Mouse (Mus musculus): ENCODE measurements at regions not wholly inside any gene's neighbourhood (a gene's known extent, or its start where the extent isn't known, plus 50 kb on each side); places are given as distances from the start of the nearest gene placed in this dataset.

DNA sequence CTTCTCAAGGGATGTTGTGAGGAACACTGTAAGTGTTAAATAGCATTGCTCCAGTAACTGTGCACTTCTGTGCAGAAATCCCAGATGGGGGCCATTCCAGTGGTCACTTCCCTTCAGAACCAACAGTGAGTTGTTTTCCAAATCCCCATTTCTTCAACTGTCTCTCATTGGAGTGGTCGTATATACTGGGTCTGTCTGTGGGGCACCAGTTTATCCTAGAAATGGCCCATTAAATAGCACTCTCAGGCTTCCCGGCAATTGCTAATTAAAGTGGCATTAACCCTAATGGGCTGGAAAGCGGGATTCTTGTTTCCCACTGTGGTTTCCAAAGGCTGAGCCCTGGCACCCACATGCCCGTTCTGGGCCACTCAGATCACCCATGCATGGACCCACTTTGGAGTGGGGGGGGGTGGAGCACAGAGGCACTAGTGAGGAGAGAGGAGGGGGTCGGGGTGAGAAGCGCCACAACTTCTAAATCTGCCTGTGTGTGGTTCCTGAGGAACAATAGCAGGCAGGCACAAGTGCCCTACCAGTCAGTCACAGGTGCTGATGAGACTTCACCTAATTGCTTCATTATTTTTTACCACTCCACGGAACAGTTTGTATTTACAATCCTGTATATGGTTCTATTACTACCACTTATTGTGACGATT, 78.1 kb downstream of the Fam204a start:
- DNase-seq (ENCODE audit: extremely low spot score in 1 of 2, low spot score in 1 of 2), result no peak

DNA sequence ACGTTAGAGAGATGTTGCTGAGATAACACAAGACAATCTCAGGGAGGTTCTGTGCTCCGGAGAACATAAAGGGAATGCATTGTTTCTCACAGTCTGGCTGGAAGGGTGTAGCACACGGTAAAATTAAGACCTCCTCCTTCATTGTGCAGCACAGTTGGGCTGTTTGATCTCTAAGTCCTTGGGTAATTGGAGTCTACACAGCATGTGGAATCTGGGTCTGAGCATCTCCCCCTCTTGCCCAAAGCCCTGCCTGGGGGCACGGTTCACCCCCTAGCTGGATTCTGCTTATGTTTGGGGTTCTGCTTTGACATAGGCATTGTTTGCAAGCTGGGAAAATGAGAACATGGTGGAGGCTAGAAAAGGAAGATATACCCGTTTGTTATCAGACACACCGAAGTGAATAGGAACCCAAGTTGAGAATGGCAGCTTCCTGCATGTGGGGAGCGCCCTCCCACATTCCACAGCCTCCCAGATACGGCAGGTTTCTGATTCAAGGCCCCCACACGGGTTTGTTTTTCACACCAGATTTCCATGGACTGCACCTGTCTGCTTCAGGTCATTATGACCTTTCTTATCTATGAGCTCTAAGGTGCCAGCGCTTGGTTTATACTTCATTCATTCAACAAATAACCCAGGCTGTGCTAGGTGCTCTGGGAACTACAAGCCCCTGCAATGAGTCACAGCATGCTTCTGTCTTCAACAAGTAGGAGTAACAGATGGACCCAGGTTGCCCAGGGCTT, 79.9 kb downstream of the Fam204a start:
- no peak for DNase-seq (ENCODE audit: extremely low spot score in 1 of 2, low spot score in 1 of 2)

DNA sequence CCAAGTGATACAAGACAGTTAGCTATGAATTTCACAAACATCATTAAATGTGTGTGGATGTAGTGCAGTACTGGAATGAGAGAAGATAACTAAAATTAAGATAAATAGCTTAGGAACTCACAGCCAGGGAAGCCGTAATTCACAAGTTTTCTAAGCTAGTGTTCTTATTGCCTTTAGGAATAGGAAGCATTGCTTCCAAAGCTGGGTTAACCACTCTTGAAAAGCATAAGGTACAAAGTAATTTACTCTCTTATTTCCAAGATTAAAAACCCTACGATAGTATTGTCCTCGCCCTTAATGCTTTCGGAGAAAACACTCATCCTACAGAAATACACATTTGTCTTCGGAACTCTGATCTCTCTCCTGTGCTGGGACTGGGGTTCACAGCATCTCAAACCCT, 81.3 kb downstream of the Fam204a start:
- no peak for DNase-seq (ENCODE audit: extremely low spot score in 1 of 2, low spot score in 1 of 2)

DNA sequence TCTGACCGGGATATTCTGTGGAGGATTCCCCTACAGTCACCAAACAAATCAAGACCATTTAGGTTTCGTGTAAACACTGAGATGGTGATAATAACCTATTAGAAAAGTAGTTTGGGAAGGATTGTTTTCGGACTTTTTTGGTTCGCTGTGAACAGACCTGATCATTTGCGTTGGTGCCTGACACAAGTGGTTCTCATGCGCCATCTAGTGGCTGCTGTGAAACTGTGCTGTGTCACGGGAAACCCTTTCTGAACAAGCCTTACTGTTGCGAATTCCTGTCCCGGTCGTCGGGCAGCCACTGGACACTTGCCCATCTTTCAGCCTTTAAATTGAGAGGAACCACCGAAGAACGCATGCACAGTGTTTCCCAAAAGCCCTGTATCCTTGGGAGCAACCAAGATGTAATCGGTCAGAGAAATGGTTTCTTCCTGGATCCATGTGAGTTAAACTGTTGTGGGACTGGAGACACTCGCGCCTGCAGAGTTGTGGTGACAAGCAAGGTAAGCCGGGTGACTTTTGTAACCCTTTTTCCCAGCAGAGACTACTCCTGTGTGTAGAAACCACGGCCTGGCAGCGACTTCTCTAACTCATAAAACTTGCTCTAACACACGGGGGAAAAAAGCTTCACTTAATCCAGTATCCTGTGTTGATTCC, 82.0 kb downstream of the Fam204a start:
- DNase-seq (ENCODE audit: extremely low spot score in 1 of 2, low spot score in 1 of 2), result peak; percentile 64 to 88

DNA sequence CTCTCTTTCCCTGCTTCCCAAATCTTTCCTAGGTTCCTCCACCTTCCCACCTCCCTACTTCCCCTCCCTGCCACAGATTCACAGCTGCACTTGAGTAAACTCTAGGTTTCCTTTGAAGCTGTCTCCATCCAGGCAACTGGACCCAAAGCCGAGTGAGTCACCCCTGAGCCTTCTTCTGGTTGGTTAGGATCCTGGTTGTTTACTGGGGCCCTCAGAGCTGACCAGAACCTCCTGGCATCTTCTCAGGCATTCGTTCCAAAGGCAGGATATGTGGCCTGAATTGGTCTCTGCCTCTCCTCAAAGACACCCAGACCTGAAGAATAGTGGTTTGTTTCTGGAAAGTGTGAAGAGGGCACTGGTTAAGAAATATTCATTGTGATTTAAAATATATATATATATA, 87.6 kb downstream of the Fam204a start:
- no peak for DNase-seq (ENCODE audit: extremely low spot score in 1 of 2, low spot score in 1 of 2)

DNA sequence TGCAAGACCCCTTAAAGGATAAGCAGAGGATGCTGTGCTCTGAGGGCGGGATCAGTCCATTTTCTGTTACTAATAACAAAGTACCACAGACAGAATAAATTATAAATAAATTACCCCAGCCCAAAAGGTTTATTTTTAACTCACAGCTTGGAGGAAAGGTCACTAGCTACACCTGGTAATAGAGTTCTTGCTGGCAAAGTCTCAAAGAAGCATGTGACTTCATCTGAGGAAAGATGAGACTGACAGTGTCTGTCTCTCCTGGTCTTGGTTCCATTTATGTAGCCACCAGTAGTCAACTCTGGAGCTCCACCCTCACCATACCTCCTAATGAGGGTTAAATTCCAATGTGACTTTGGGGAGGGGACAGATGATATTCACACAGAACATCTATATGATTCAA, 90.0 kb downstream of the Fam204a start:
- no peak for DNase-seq (ENCODE audit: extremely low spot score in 1 of 2, low spot score in 1 of 2)

DNA sequence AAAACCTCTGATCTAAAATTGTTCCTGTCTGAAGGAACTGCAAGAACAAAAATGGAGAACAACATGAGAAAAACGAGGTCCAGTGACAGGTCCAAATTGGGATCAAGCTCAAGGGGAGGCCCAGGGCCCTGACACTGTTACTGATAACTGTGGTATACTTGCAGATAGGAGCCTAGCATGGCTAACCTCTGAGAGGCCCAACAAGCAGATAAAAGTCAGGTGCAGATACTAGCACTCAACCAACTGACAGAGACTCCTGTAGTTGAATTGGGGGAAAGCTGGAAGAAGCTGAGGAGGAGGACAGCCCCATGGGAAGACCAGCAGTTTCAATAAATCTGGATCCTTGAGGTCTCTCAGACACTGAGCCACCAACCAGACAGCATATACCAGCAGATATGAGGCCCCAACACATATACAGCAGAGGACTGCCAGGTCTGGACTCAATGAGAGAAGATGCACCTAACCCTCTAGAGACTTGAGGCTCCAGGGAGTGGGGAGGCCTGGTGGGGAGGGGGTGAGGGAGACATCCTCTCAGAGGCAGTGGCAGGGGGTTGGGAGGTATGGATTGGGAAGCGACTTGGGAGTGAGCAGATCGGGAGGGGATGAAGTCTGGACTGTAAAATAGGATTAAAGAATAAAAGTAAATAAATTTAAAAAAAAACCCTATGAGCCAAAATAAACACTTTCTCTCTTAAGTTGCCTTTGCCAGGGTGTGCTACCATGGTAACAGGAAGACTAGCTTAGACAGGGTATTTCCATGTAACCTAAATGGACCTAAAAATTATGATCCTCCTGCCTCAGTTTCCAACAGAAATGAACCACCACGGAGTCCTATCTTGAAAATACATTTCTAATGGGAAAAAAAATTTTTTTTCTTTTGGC, 91.8 kb downstream of the Fam204a start:
- DNase-seq (ENCODE audit: extremely low spot score in 1 of 2, low spot score in 1 of 2), result no peak

DNA sequence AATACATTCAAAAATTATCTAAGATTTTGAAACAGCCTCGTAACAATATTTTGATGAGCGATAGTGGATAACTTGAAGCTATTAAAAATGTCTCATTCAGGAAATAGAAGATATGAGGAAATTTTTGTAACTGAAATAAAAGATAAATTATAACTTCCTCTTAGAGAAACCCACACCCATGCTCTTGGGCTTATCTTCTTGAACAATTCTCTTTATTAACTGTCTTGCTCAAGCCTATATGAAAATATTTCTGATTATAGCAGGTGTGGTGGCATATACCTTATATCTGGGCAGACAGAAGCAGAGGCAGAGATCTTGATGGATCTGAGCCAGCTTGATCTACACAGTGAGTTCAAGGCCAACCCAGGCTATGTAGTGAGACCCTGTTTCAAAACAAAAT, 96.9 kb downstream of the Fam204a start:
- DNase-seq (ENCODE audit: extremely low spot score in 1 of 2, low spot score in 1 of 2), result no peak

DNA sequence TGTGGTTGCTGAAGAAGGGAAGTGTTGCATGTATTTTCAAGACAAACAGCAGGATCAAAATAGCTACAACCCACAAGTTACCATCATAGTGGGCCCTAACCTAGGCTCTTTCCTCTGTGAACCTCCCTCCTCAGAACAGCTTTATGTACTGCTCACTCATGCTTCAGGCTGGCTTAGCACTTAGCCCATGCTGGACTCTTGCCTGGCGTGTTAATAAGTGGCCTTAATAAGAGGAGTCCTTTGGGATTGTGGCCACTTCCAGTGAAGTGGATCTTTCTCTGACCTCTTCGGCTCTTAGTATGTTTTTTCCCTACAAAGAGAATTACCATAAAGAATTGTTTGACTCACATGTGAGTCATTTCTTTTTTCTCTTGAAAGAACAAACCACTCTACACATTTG, 101.9 kb downstream of the Fam204a start:
- DNase-seq (ENCODE audit: extremely low spot score in 1 of 2, low spot score in 1 of 2), result no peak

DNA sequence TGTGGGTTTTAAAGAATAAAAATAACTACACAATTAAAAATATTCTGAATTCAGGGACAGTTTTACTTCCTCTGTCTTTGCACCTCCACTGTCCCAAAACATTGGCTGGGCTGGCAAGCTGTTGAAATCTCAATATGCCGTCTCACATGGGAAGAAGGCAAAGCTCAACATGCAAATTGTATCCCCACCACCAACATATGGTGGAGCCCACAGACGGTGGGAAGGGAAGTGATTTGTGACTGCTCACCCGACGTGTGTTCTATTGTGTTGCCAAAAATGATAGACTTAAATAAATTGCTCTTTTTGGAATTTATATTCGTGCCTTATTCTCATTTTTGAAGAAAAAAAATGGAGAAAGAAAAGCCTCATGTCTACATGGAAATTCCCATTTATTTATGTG, 105.6 kb downstream of the Fam204a start:
- DNase-seq (ENCODE audit: extremely low spot score in 1 of 2, low spot score in 1 of 2), result no peak

DNA sequence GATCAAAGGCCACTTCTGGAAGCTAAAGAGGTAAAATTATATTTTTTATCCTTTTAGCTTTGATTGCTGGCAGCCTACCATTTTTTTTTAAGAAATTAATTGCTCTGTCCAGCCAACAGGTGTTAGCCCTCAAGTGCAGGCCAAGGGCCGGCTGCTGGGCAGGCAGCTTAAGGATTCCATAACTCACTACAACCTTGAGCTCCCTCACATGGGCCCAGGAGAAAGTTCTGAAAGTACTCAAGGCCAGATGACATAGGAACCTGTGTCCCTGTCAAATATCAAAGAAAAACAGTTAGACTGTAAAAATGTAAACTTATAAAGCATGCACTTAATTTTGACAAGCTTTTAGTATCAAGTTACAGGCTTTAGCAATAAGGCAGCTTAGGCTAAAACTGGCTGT, 107.5 kb downstream of the Fam204a start:
- no peak for DNase-seq (ENCODE audit: extremely low spot score in 1 of 2, low spot score in 1 of 2)

DNA sequence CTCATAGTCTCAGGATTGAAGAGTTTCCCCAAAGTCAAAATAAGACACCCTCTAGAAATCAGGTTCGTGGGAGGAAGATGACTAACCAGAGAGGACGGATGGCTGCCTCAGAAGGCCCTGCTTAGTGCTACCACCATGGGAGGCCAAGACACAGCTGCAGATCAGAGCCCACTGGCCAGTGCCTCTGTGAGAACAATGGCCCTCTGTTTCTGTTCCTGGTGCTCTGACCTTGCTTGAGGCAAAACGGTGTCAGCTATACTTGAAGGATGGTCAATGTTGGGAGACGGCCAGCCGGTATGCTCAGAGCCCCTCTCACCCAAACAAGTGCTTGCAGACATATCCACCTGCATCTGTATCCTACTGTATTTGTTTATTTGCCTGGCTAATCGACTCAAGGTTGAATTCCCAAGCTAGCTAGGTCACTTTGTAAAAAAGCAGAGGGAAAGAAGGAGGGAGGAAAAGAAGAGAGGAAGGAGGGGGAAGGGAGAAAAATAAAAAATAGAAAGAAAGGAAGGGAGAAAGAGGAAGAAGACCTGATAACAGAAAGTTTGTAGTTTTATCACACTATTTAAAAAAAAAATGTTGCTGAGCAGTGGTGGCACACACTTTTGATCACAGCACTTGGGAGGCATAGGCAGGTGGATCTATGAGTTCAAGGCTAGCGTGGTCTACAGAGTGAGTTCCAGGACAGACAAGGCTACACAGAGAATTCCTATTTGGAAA, 112.7 kb downstream of the Fam204a start:
- DNase-seq (ENCODE audit: extremely low spot score in 1 of 2, low spot score in 1 of 2), result no peak

DNA sequence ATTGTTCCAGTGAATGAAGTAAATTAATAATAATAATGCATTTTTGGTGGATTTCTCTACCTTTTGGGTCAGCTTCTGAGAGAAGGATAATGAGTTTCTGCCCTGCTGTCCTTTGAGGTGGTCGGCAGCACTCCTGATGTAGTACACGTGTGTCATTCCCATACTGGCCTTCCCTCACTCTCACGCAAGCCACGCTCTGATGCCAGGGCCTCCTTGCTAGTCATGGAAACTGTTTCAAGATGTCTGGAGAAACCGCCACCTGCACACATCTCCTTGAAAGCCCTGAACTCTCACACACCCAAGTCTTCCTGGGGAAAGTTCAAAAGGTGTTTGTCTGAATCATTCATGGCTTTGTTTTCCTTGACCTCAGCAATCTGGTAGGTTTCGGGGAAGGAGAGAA, 116.2 kb downstream of the Fam204a start:
- DNase-seq (ENCODE audit: extremely low spot score in 1 of 2, low spot score in 1 of 2), result no peak

DNA sequence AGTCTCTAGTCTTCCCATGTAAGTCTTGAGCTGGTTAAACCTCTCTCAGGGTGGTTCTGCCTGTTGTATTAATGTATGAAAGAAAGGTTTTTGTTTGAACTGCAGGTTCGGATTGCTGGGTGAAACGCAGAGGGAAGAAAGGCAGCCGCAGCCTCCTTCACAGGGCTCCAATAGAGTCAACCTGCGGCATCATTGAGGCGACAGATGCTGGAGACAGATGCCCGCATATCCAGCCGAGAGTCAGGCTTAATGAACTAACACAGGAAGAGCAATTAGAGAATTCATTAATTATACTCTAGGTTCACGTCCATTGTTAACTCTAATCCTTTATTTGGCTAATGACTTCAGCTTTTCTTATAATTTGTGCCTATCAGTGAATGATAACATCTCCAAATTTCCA, 117.0 kb downstream of the Fam204a start:
- DNase-seq (ENCODE audit: extremely low spot score in 1 of 2, low spot score in 1 of 2), result no peak

DNA sequence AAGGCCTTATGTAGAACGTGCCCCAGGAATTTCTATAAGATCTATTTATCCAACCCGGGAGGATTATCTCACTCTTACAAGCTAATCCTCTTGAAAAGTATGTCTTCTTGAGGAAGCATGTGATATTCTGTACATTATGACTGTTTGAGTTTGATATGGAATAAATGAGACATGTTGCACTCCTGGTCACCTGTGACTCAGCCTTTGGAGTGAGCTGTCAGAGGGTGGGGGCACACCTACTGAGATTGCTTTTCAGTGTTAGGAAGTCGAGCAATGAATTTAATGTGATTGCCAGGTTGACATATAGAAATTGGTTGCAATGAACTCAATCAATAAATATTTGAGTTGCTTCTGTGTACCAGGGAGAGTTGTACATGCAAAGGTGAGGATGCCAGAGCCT, 128.6 kb downstream of the Fam204a start:
- DNase-seq (ENCODE audit: extremely low spot score in 1 of 2, low spot score in 1 of 2), result no peak

DNA sequence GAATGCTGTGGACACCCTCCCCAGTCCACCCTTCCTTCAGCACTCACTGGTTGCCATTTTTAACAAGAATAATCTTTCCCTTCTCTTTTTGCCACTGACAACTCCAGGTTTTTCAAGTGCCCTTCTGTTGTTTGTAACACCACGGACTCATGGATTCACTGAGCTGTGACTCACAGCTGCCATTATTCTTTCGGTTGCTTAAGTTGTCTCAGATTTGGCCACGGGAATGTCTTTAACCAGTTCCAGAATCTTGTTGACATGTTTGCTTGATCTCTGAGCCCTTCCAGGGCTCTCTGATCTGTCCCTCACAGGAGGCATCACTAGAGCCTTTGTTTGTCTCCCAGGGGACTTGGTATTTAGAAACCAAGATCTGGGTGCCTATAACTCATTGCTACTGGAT, 131.5 kb upstream of the Rab11fip2 start:
- DNase-seq (ENCODE audit: extremely low spot score in 1 of 2, low spot score in 1 of 2), result no peak

DNA sequence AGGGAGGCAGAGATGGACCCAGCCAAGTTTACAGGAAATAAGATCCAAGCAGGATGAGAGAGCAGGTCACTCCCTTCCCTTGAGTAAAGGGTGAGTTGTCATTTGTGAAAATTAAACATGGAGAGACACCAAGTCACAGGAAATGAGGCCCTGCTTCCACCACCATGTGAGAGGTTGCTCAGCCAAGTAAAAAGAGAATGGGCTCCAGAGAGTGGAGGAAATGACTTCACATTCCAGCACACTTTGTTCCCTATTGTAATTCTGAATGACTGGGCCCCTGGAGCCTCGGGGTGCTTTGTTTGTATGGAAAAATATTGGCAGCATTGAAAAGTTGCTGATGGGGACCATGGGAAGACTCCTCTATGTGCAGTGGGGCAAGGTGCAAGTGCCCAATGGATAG, 129.9 kb upstream of the Rab11fip2 start:
- no peak for DNase-seq (ENCODE audit: extremely low spot score in 1 of 2, low spot score in 1 of 2)

DNA sequence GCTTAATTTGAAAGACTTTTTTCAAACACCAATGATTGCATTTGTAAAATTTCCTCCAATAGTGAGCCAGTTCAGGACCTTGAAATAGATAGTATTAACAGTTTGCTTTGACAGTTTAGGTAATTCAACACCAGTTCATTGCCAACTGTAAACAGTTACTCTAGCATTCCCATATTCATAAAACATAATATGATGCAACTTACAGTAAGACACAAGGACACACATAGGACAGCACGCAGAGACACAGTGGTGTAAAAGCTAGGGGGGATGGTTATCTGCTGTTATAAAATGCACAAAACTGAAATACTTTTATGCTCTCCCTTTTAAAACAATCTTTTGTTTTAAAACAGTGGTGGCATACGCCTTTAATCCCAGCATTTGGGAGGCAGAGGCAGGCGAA, 122.7 kb upstream of the Rab11fip2 start:
- DNase-seq (ENCODE audit: extremely low spot score in 1 of 2, low spot score in 1 of 2), result no peak

DNA sequence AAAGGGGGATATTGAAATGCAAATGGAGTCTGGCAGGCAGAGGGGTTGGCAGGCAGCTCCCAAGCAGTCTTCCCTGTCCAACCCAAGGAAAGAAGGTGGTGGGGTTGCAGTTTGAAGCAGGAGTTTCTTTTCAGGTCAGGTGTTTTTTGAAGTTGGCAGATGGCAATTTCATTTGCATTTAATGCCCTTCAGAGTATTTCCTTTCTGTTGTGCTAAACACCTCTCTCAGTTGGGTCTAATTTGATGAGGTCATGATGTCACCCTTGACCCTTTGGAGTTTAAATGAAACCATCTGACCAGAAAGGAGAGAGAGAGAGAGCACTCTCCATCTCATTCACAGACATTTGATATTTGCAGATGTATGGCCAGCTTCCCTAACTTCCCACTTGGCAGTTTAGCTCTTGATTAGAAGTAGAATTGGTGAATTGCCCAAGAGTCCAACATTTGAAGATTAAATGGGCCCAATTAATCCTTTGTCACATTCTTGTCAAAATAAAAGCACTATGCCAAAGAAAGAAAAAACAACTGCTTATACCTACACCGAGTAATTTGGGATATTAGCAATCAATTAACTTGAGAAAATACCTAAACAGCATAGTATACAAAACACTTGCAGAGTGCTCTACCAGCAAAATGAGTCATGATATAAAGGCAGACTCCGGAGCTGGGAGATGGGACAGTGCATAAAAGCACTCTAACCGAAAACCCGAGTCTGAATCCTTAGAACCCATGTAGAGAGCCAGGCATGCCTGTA, 111.8 kb upstream of the Rab11fip2 start:
- DNase-seq (ENCODE audit: extremely low spot score in 1 of 2, low spot score in 1 of 2), result no peak

DNA sequence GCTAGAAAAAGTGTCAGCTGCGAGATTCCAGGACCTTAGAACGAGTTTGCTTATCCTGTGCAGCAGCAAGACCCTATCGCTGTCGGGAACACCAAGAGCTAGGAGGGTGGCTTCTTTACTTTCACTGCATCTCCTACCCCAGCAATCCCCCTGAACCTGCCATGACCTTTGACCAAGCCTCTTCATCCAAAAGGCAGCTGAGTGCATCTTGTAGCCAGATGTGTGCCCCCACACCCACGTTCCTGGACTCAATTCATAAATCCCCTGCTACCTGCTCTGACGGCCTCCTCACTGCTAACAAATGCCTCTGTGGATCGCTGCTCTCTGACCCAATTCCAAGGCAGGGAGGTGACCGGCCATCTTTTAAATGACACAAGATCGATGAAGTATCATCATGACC, 107.7 kb upstream of the Rab11fip2 start:
- no peak for DNase-seq (ENCODE audit: extremely low spot score in 1 of 2, low spot score in 1 of 2)

All from layer of hippocampus, postnatal 25 days (tissue).